Mouse (Mus musculus) right cerebral cortex, adult 2 months (tissue): Measurements from ENCODE around the gene Tnk1.

Experiments
- DNase-seq, 2 experiments: peaks; one replicate each; pipeline ENCODE4 v3.0.0; 2021 to 2022; ENCODE audit warnings: low spot score in 2 of 2

Gene Tnk1

DNA sequence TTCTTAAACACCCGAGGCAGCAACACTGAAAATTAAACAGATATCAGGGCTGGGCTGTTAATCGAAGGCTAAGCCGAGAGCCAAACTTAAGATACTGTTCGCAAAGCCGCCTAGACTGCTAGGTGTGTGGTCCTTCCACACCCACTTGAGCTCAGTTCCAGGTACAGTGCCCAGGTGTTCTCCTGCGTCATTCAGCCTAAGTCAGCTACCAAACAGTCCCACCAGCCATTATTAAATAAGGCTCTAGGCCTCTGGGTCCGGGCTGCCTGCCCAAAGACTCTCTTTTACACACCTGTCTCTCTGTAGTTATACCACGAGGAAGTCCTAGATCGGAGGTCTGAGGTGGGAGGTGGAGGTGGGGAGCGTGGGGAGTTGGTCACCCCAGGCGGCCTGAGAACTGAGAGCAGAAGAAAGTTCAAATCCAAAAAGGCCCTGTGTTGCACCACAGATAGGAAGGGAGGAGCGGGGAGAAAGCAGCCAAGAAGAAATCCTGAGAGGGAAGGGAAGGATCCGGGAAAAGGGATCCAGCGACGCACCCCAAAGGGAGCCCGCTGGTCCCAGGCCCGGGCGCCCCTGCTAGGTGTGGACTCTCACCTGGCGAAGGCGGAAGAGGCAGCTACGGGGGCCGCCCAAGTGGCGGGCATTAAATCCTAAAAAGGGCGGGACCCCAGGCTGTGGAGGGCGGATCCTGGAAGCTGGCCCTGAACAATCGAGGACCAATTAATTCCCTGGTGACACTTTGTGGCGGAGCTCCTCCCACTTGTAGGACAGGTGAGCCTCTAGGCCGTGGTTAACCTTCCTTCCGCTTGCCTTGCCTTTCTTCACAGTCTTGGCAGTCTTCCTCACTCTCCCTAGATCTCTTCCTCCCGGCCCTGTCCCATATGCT lies at the start of gene Tnk1:
Tnk1 (minus strand) TSS at position 618 of the 886 bp plus-strand sequence.
- no peak for DNase-seq

DNA sequence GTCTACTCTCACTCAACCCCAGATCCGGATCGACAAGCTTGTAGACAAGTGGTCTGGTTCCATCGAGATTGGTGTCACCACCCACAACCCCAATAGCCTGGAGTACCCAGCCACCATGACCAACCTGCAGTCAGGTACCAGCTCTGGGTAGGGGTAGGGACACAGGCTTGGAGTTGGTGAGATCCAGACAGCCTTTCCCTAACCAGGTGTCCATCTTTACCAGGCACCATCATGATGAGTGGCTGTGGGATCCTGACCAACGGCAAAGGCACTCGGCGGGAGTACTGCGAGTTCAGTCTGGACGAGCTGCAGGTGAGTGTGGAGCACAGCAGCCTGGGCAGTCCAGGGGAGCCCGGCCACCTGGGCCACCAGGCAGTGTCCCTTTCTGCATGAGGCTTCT lies 45.8 kb upstream of the Tnk1 start:
- no peak for DNase-seq

DNA sequence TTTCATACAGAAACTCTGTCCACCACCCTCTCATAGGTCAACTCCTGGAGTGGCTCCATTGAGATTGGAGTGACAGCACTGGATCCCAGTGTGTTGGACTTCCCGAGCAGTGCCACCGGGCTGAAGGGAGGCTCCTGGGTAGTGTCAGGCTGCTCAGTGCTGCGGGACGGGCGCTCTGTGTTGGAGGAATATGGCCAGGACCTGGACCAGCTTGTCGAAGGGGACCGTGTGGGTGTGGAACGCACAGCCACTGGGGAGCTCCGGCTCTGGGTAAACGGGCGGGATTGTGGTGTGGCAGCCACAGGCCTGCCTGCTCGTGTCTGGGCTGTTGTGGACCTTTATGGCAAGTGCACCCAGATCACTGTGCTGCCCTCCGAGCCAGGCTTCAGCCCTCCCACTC lies 44.4 kb upstream of the Tnk1 start:
- no peak for DNase-seq

DNA sequence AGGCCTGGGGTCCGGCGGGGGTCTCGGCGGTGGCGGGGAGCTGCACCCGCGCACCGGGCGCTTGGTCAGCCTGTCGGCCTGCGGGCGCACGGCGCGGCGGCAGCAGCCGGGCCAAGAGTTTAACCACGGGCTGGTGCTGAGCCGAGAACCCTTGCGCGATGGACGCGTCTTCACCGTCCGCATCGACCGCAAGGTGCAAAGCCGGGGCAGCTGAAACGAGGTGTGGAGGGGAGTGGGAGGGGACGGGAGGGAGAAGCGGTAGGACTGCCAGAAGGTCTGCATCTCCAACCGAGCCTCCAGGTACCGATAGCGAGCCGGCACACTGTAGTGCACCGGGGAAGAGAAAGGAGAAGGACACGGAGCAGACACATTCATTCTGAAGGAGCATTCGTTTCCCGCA lies 43.5 kb upstream of the Tnk1 start:
- no peak for DNase-seq

DNA sequence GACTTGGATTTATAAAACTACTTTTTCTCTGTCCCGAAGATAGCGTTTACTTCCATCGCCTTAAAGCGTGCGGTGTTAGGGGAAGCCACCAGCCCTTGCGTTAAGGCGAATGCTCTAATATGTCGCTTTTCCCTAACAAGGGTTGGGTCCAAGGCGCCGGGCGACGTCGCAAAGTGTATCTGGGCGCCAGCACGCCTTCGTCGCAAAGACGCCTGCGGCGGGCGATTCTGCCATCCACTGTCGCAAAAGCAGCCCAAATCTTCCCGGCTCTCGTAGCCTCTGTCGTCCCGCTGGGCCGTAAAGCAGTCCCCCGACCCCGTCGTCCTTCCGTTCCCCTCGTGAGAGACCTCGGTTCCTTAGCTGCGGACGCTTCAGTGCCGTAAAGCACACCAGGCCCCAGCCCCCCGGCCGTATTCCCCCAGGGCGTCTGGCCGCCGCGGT lies 42.9 kb upstream of the Tnk1 start:
- DNase-seq: peak; percentile 98

DNA sequence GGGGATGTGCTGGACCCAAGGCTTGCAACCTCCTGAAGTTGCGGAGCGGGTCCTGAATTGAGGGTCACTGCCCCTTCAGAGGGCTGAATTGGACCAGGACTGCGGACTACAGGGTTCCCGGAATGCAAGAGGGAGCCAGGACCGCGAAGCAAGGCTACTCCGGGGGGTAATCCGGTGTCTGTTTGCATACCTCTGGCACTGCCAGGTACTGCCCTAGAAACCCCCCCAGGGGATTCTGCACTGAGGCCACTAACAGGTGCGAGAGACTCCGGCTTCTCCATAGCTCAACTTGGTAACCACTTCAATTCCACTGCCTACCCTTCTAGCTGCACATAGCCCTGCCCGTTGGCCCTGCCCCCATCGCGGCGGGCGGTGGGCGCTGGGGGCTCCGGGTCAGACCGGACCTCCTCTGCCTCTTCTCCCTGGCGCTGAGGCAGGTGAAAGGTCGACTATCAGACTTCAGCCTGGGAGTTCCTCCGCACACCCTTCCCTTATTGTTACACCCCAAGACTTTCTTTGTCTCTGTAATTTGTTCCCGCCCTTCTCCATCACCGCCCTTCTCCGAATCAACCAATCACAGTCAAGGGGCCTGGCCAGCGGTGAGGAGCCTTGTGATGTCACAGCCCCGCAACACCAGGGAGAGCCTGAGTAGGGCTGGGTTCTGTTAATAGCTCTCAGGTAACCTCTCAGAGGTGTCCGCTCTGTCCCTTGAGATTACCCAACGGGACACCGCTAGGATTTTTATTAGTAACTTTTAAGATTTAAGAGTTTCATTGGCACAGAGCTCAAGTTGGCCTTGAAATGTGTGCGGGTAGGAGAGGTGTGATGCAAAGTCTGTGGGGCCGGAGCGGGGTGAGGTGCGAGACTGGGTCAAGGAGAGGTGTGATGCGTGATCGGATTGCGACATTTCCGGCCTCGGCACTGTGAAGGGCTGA lies 42.2 kb upstream of the Tnk1 start, which contains the start of the genes 2810408A11Rik and Neurl4:
2810408A11Rik (minus strand) TSS at position 517 of the 935 bp plus-strand sequence.
Neurl4 (plus strand) TSS at position 602 of the 935 bp plus-strand sequence.
- DNase-seq: peak; percentile 88 to 91

DNA sequence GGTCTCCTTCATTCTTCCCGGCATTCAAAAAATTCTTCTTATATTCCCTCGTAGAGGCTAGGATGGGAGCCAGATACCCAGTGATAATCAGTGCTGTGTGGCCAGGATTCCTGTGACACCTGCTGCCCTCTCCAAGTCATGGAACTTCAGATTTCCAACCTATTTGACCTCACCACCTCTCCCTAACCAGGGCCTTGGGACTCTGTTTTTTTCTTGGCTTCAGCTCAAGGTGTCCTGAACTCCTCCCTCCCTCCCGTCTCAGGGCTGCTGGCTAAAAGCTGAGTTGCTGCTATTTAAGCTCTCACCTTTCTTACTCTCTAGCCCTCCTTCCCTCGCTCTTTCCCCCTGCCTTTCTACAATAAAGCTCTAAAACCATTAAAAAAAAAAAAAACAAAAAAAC lies 41.3 kb upstream of the Tnk1 start:
- DNase-seq: no peak

DNA sequence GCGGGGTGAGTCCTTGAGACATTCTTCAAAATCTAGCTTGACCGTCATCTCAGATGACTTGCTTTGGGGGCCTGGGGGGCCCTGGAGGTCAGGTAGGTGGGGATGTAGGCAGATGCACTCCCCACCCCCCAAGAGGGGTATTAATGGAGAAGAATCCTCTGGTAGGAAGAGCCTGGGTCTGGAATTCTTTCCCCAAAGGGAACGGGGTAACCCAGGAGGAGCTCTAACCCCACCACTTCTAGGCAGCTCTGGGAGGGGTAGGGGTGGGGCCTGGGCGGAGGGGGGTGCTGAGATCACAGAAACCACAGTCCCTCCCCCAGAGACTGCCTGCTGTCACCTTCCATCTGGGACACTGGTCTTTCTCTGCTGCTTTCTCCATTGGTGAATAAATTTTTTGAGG lies 36.8 kb upstream of the Tnk1 start, which contains the start of gene Acap1:
Acap1 (minus strand) TSS at position 249 of the 400 bp plus-strand sequence.
- DNase-seq: no peak

DNA sequence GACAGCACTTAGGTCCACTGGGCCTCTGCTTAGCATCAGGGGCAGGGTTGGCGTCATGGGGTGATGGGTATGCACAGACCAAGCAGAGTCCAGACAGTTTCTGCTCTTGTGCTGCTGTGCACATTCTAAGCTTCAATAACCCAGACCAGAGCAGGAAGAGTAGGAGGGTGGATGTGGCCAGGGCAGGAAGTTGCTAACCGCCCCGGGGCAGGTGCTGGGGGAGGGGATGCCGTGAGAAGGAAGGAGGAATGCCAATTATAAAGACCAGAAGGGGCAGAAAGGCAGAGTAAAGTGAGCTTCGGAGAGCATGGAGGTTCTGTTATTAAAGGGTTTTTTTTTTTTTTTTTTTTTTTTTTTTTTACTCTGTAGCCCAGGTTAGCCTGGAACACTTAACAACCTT lies 36.1 kb upstream of the Tnk1 start:
- no peak for DNase-seq

DNA sequence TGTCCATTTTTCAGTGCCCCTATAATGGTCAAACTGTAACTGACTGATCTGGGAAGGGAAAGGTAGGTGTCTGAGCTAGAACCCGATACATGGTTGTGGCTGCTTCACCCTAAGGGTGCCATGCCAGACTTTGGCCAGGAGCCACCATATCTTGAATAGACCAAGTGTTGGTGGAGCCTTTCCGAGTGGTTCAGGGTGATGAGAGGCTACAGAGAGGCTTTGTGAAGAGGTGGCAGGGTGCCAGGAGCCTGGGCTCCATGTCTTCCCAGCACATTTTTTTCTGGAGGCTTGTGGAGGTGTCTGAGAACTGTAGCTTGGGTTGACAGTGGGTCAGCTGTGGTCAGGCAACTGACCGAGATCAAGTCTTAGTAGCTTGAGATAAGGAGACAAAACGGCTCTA lies 33.0 kb upstream of the Tnk1 start:
- DNase-seq: no peak

DNA sequence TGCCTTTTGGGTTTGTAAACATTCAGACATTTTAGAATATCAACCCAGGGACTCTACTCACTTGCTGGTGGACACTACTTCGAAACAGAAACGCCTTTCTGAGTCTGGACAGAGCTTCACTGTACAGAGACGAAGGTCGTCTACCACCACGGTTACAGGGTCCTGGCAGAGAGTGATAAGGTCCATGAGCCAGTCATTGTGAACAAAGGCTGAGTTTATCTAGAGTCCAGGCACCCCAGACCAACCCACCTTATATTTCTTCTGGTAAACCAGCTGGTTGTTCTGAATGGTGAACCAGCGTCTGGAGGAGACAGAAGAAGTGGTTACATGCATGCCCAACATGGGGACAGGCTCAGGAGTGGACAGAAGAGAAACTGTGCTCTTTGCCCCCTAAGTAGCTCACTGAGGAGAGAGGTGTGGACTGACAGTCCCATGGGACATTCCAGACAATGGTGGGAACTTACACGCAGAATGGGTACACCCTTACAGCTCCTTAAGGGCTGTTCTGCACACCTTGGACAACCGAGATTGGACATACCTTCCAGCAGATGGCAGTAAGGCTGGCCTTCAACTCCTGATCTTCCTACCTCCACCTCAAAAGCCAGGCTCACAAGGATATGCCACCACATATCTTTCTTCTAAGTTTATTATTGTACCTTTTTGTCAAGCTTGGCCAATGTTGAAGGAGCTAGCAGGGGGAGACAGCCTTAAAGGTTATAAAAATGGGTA lies 28.5 kb upstream of the Tnk1 start:
- DNase-seq: no peak

DNA sequence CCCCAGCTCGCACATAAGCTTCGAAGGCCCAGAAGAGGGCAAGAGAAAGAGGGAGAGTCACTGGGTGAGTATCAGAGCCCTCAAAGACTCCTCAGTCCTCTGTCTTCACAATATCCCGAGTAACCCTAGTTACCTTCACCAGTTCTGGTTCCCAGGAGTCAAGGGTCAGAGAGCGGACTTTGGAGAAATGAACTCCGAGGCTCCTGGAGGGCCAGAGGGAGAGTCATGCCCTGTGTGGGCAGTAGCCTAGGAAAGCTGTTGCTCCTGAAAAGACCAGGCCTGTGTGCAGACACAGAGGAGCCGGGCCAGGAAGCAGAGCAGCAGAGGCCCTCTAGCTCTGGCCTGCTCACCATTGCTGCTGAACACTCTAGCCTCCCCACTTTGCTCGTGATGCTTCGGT lies 26.1 kb upstream of the Tnk1 start:
- DNase-seq: no peak

DNA sequence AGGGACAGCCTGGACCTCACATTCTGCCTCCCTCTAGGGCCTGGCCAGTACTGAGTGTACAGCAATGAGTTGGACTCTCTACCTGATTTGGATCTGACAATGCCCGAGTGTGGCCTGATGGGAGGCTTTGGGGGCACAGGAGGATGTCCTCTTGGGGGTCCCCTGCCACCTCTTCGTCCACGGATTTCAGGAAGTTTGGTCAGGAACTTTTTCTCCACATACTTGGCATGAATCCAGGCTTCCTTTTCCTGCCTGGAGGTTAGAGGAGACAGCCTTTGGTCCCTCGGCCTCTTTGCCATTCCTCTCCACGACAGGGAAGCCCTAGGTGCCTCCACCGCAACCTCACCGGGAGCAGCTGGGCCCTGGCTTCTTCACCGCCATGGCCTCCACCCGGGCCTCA lies 25.7 kb upstream of the Tnk1 start:
- no peak for DNase-seq

DNA sequence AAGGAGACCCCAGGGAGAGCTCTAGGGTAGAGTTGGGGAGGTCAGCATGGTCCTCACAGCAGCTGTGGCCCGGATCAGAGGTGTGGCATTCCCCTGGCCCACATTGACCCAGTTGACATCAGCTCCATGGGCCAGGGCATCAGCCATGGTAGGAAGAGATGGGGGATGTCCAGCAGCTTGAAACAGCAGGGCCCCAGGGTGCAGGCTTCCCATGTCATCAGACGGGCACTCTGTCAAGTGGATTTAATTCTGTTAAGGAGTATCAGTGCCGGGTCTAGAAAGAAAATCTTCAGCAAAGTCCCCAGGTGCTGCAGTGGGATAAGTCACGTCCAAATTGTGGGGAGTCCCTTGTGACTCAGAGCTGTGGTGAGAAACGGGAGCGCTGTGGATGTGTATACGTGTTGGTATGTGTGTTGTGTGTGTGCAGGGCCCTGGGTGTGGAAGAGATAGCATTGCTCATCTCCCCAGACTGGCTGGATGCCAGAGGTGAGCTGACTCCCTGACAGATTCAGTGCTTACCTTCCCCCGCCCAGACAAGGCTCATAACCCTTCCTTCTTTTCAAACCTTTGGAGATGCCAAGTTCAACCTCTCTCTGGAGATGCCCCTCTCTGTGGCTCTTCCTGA lies 25.1 kb upstream of the Tnk1 start:
- DNase-seq: no peak

DNA sequence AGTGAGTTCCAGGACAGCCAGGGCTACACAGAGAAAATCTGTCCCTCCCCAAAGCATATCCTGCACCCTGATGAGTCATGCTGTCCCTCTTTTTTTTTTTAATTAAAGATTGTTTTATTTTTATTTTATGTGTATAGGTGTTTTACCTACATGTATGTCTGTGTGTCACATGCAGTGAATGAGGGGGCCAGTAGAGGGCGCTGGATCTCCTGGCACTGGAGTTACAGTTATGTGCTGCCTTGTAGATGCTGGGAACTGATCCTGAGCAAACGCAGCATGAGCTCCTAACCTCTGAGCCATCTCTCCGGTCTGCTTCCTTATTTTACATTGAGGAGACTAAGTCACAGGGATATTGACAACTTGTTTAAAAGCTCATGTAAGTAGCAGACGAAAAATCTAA lies 24.5 kb upstream of the Tnk1 start:
- DNase-seq: peak in 1 of 2 experiments; percentile 16

DNA sequence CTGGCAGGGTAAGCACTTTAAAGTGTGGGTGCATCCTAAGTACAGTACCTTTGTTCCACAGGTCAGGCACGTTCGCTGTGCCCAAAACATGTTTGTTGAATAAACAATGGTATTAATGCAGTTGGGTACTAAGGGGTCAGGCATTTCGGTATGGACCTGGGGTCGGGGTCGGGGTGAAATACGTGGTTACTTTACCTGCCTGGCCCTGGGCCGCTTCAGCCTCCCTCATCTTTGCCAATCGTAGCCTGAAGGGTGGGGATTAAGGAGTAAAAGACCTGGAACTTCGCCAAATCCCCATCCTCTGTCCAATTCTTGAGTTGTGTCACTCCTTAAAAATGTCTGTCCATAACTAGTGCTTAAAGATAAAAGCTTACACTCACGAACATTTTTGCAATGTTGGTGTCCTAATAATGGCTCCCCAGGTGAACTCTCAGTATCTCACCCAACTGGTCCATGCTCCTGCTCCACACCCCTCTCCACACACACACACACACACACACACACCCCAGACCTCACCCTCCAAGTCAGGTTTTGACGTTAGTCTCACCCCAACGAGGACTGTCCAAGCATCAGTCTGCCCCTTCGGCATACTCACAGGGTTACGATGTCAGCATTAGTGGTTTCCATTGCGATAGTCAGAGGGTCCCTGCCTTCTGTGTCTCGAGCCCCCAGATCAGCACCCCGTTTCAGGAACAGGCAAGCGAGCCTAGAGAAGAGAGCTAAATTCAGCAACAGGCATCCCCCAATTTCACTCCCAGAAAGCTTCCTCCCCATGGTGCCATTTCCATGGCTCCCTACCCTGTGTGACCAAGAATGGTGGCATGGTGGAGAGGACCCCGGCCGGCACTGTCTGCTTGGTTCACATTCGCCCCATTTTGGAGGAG lies 23.5 kb upstream of the Tnk1 start:
- no peak for DNase-seq

DNA sequence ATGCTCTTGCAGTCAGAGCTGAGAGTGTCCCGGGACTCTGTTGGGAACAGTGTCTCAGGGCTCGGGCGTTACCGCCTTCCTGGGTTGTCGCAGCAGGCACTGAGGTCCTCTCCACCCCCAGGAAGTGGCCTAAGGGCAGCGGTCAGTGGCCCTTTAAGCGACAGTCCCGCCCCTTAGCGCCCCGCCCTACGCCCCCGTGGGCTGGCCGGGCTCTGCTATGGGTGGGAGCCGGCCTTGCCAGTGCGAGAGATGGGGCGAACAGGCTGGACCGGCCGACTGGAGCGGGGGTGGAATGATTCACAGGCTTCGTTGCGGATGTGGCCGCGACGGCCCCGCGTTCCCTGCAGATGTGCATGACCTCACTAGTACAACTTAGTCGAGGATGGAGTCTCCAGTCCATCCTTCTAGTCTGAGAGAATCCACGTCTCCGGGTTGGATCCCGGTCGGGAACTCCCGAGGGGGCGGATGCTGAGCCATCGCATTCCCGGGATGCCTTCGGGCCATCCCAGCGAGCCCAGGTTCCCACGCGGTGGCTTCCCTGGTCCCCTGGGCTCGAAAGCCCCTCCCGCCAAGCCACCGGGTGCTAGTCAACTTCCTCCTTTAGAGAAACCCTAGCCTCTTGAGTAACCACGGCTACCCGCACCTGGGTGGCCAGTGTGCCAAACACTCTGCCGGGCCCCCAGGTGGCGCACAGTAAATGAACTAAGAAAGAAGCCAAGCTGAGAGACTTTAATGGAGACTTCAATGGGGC lies 22.5 kb upstream of the Tnk1 start, which contains the start of gene Kctd11:
Kctd11 (minus strand) TSS at position 554 of the 751 bp plus-strand sequence.
- DNase-seq: peak; percentile 56 to 65

DNA sequence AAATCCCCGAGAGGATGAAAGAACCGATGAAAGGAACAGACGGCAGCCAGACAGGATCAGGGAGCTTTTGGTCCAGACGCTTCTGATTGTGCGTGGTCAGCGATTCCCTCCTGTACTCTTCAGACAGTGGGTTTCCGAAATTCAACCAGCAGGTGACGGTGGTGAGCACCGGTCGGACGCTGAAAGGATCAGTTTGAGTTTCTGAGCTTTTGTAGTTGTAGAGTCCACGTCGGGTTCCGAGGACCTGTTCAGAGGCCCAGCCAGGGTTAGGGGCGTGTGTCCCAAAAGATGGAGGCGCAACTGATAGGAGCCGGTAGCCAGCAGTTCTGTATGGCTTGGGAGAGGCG lies 21.9 kb upstream of the Tnk1 start:
- peak; percentile 37 to 54 for DNase-seq

DNA sequence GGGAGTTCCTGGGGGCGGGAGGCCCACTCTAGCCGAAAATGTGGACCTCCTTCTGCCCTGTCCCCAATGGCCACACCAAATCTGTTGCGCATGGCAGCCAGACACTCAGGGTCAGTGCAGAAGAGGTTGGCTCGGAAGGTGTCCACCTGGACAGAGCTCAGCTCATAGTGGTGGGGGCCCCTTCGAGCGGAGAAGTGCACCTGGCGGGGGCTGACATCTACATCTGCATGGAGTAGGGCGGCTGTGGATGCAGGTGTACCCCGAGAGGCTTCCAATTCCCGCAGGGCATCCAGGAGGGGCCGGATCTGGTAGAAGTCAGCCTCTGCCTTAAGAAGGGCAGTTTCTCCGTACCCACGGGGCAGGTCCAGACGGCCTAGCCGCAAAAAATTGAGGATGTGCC lies 21.2 kb upstream of the Tnk1 start:
- no peak for DNase-seq
